Mouse (Mus musculus): ENCODE measurements at regions not wholly inside any gene's neighbourhood (a gene's known extent, or its start where the extent isn't known, plus 50 kb on each side); places are given as distances from the start of the nearest gene placed in this dataset.
"Not testable (repeated sequence)": the region's sequence is repeated elsewhere in the genome, so short reads cannot be mapped to it uniquely, and the experiment has no call there.

- no peak overlapping the region for H3K9ac ChIP-seq (ENCODE audit: control insufficient read depth, low read depth, low read length, poor library complexity, severe bottlenecking)
- no peak overlapping the region for H3K4me3 ChIP-seq (ENCODE audit: control insufficient read depth in 1 of 2, insufficient read depth in 1 of 2, low read depth in 2 of 2, low read length in 2 of 2)
- no peaks in the 10 kb centered on the region for H3K27me3 ChIP-seq (ENCODE audit: control insufficient read depth in 1 of 2, insufficient read depth in 2 of 2, low read length in 2 of 2)
- H3K4me1 ChIP-seq (ENCODE audit: control insufficient read depth in 1 of 2, insufficient read depth in 2 of 2, low read length in 2 of 2): no peaks in the 10 kb centered on the region
- H3K79me2 ChIP-seq (ENCODE audit: control insufficient read depth, insufficient read depth, low read length, poor library complexity): no peaks in the 10 kb centered on the region
- no peak overlapping the region for H3K27ac ChIP-seq (ENCODE audit: control insufficient read depth, low read depth, low read length)
- TF ChIP-seq MEF2A (IDR thresholded peaks at IDR 0.05; ENCODE audit: extremely low read depth, insufficient replicate concordance, low read depth, low read length, poor library complexity, severe bottlenecking) (no peak), HCFC1 (IDR thresholded peaks at IDR 0.05; ENCODE audit: low read depth, low read length) (no peak), RCOR1 (IDR thresholded peaks at IDR 0.05; ENCODE audit: low read depth, low read length) (no peak), UBTF (IDR thresholded peaks at IDR 0.05; ENCODE audit: borderline replicate concordance, insufficient read depth, low read depth, low read length) (no peak), E2F4 (IDR thresholded peaks at IDR 0.05; ENCODE audit: borderline replicate concordance, low read depth, low read length) (no peak), MAFK (IDR thresholded peaks at IDR 0.05; ENCODE audit: borderline replicate concordance, low read depth, low read length) (no peak), BHLHE40 (IDR thresholded peaks at IDR 0.05; ENCODE audit: borderline replicate concordance, low read depth, low read length) (no peak), USF2 (IDR thresholded peaks at IDR 0.05; ENCODE audit: borderline replicate concordance in 1 of 2, insufficient read depth in 1 of 2, low read depth in 1 of 2, low read length in 2 of 2) (no peak), MYC (IDR thresholded peaks at IDR 0.05; ENCODE audit: low read depth, low read length) (no peak), ETS1 (IDR thresholded peaks at IDR 0.05; ENCODE audit: low read depth, low read length) (no peak), ZKSCAN1 (IDR thresholded peaks at IDR 0.05; ENCODE audit: low read depth, low read length) (no peak), KAT2A (conservative IDR thresholded peaks at IDR 0.05; ENCODE audit: low read depth, low read length) (no peak), ZNF384 (IDR thresholded peaks at IDR 0.05; ENCODE audit: low read depth, low read length) (no peak), NRF1 (IDR thresholded peaks at IDR 0.05; ENCODE audit: insufficient read depth, low read depth, low read length, poor library complexity, severe bottlenecking) (no peak), EP300 (IDR thresholded peaks at IDR 0.05; ENCODE audit: low read depth in 1 of 2, low read length in 2 of 2) (no peak), ELF1 (IDR thresholded peaks at IDR 0.05; ENCODE audit: low read depth, low read length) (no peak), TAL1 (IDR thresholded peaks at IDR 0.05; ENCODE audit: low read length) (no peak), POLR2A (IDR thresholded peaks at IDR 0.05; ENCODE audit: control insufficient read depth in 1 of 2, insufficient read depth in 1 of 2, low read depth in 1 of 2, low read length in 2 of 2, poor library complexity in 1 of 2) (no peak)
- no peak for DNase-seq (ENCODE audit: low read depth, low spot score)
- H3K36me3 ChIP-seq (ENCODE audit: control insufficient read depth in 1 of 2, insufficient read depth in 2 of 2, low read length in 2 of 2): no peaks in the 10 kb centered on the region
- H3K9me3 ChIP-seq (replicated peaks; ENCODE audit: insufficient read depth, low read length): no peaks in the 10 kb centered on the region
Observed at GRCm38 (mm10) chr15:60280378-60280777, 264.0 kb upstream of the 4933412E24Rik start.

- H3K9me3 ChIP-seq (replicated peaks; ENCODE audit: insufficient read depth, low read length); DNase-seq (ENCODE audit: low read depth, low spot score); H3K4me1 ChIP-seq (ENCODE audit: control insufficient read depth in 1 of 2, insufficient read depth in 2 of 2, low read length in 2 of 2); H3K9ac ChIP-seq (ENCODE audit: control insufficient read depth, low read depth, low read length, poor library complexity, severe bottlenecking); H3K27me3 ChIP-seq (ENCODE audit: control insufficient read depth in 1 of 2, insufficient read depth in 2 of 2, low read length in 2 of 2); H3K27ac ChIP-seq (ENCODE audit: control insufficient read depth, low read depth, low read length); H3K36me3 ChIP-seq (ENCODE audit: control insufficient read depth in 1 of 2, insufficient read depth in 2 of 2, low read length in 2 of 2); H3K4me3 ChIP-seq (ENCODE audit: control insufficient read depth in 1 of 2, insufficient read depth in 1 of 2, low read depth in 2 of 2, low read length in 2 of 2); H3K79me2 ChIP-seq (ENCODE audit: control insufficient read depth, insufficient read depth, low read length, poor library complexity): not testable (repeated sequence)
Observed at GRCm38 (mm10) chr15:60253661-60254060, 237.2 kb upstream of the 4933412E24Rik start.

All from MEL (cell line).